Mouse (Mus musculus): ENCODE results near the gene Spsb1. TPM values are rescaled to one million over a fixed set of nuclear protein-coding genes. Genes with fewer than 3 reads are reported as not detected.

Spsb1 gene
- polyA plus RNA-seq, 1 experiment from 2014 or later: 19.2 TPM

- TF ChIP-seq EP300 (IDR thresholded peaks at IDR 0.05) (peak; percentile 48; the same call in 1 of the 2 replicates), CTCF (IDR thresholded peaks at IDR 0.05) (peak; percentile 30)
- no peak overlapping the region for H3K9ac ChIP-seq (replicated peaks; ENCODE audit: low read depth)
- H3K27me3 ChIP-seq (replicated peaks; ENCODE audit: insufficient read depth, low read length): peaks cover 5% of the 10 kb centered on the region; the same call in 1 of the 2 replicates
- H3K4me3 ChIP-seq (ENCODE audit: low read depth, low read length): no peak overlapping the region
- ATAC-seq (peak; percentile 34), DNase-seq (ENCODE audit: low spot score) (peak; percentile 90)
- H3K27ac ChIP-seq (ENCODE audit: low read length): no peak overlapping the region
- 70% methylated on average over 13 of the region's 13 CpGs for WGBS
- no peak overlapping the region for H3K4me2 ChIP-seq (replicated peaks; ENCODE audit: low read depth, low read length)
- peaks cover 14% of the 10 kb centered on the region; the same call in 1 of the 2 replicates for H3K4me1 ChIP-seq (ENCODE audit: insufficient read depth, low read depth, low read length)
- no peaks in the 10 kb centered on the region for H3K36me3 ChIP-seq (ENCODE audit: insufficient read depth, low read length)
- no peaks in the 10 kb centered on the region for H3K9me3 ChIP-seq (ENCODE audit: low read length)
Observed at GRCm38 (mm10) chr4:149951201-149951600, 3.6 kb downstream of the Spsb1 start.

DNA sequence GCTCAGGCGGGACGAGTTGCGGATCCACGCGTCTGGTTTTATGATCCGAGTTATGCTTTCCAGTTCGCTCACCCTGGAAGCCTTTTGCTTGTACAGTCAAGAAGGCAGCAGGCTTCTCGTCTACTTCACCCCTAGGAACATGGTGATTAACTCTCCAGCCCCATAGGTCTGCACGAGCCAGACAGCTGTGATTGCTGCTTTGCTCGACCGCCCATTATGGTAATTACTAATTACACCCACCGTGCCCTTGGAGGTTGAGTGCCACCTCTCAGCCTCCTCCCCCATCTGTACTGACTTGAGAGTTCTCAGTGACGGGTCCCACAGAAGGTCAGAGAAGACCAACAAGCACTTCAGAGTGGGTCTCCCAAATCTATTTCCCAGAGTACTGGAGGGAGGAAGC lies 5.2 kb downstream of the Spsb1 start:
- H3K27ac ChIP-seq (ENCODE audit: low read length): no peak overlapping the region
- no peak overlapping the region for H3K4me2 ChIP-seq (replicated peaks; ENCODE audit: low read depth, low read length)
- no peaks in the 10 kb centered on the region for H3K9me3 ChIP-seq (ENCODE audit: low read length)
- no peaks in the 10 kb centered on the region for H3K36me3 ChIP-seq (ENCODE audit: insufficient read depth, low read length)
- no peak for TF ChIP-seq EP300 (IDR thresholded peaks at IDR 0.05)
- TF ChIP-seq CTCF (IDR thresholded peaks at IDR 0.05): no peak
- WGBS: 85% methylated on average over 13 of the region's 13 CpGs
- ATAC-seq (no peak), DNase-seq (ENCODE audit: low spot score) (no peak)
- H3K9ac ChIP-seq (replicated peaks; ENCODE audit: low read depth): no peak overlapping the region
- no peaks in the 10 kb centered on the region for H3K27me3 ChIP-seq (replicated peaks; ENCODE audit: insufficient read depth, low read length)
- no peak overlapping the region for H3K4me3 ChIP-seq (ENCODE audit: low read depth, low read length)
- peaks cover 9% of the 10 kb centered on the region; the same call in 1 of the 2 replicates for H3K4me1 ChIP-seq (ENCODE audit: insufficient read depth, low read depth, low read length)

DNA sequence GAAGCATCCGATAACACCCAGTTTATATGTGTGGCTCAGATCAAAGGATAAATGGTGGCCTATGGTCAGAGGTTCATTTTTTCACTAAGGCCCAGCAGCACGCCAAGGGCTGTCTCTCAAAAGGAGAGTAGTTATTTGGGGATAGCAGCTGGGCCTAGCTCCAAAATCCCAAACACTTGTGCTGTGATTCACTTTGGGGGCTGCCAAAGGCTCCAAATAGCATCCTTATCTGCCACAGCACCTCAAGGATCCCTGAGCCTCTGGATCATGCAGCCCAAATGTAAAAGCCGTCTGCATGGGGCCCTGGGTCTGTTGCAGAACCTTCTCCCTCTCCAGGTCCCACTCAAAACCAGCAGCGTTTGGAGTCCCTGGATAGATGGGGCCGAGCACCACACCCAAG lies 6.7 kb downstream of the Spsb1 start:
- H3K9ac ChIP-seq (replicated peaks; ENCODE audit: low read depth): no peak overlapping the region
- H3K27me3 ChIP-seq (replicated peaks; ENCODE audit: insufficient read depth, low read length): no peaks in the 10 kb centered on the region
- H3K36me3 ChIP-seq (ENCODE audit: insufficient read depth, low read length): no peaks in the 10 kb centered on the region
- no peaks in the 10 kb centered on the region for H3K9me3 ChIP-seq (ENCODE audit: low read length)
- TF ChIP-seq CTCF (IDR thresholded peaks at IDR 0.05) (no peak), EP300 (IDR thresholded peaks at IDR 0.05) (no peak)
- no peak overlapping the region for H3K4me3 ChIP-seq (ENCODE audit: low read depth, low read length)
- H3K27ac ChIP-seq (ENCODE audit: low read length): no peak overlapping the region
- peaks cover 8% of the 10 kb centered on the region; the same call in 1 of the 2 replicates for H3K4me1 ChIP-seq (ENCODE audit: insufficient read depth, low read depth, low read length)
- ATAC-seq (no peak), DNase-seq (ENCODE audit: low spot score) (no peak)
- H3K4me2 ChIP-seq (replicated peaks; ENCODE audit: low read depth, low read length): no peak overlapping the region
- 64% methylated on average over 5 of the region's 5 CpGs for WGBS

DNA sequence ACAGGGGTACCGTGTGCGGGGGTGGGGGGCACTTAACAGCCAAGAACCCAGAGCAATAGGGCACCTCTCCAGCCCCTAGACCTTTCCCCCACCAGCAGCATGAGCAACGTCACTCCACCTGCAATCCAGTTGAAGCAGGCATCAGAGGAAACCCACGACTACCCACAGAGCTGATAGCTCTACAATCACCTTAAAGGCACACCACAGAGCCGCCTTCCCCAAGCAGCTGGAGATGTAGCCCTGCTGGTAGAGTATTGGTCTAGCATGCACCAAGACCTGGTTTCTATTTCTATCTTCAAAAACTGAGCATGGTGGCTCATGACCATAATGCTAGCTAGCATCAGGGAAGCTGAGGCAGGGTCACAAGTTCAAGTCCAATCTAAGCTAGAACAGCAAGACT lies 7.4 kb downstream of the Spsb1 start:
- Histone ChIP-seq H3K9me3 (ENCODE audit: low read length) (no peaks in the 10 kb centered on the region), H3K4me2 (replicated peaks; ENCODE audit: low read depth, low read length) (no peak overlapping the region), H3K27me3 (replicated peaks; ENCODE audit: insufficient read depth, low read length) (no peaks in the 10 kb centered on the region), H3K36me3 (ENCODE audit: insufficient read depth, low read length) (no peaks in the 10 kb centered on the region), H3K4me3 (ENCODE audit: low read depth, low read length) (no peak overlapping the region), H3K27ac (ENCODE audit: low read length) (no peak overlapping the region), H3K4me1 (ENCODE audit: insufficient read depth, low read depth, low read length) (peaks cover 2% of the 10 kb centered on the region; the same call in 1 of the 2 replicates), H3K9ac (replicated peaks; ENCODE audit: low read depth) (no peak overlapping the region)
- TF ChIP-seq CTCF (IDR thresholded peaks at IDR 0.05) (no peak), EP300 (IDR thresholded peaks at IDR 0.05) (no peak)
- no peak for ATAC-seq
- DNase-seq (ENCODE audit: low spot score): no peak
- WGBS: 82% methylated on average over 5 of the region's 5 CpGs

DNA sequence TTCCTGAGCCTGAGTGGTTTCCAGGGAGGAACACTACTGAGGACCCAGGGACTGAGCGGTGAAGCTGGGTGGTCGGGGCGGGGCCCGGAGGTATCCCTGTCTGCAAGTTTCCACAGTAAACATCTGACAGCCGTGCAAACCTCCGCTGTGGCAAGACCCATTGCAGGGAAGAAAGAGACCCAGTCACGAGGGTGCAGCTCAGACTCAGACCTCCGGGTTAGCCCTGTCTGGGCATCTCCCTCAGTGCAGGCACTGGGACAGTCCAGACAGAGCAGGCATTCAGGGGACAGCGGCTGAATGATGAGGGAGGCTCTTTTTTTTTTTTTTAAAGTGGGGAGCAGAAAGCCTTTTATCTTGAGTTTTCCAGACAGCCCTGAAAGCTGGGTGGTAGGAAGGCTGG lies 9.6 kb downstream of the Spsb1 start:
- WGBS: 32% methylated on average over 9 of the region's 9 CpGs
- DNase-seq (ENCODE audit: low spot score): no peak

GRCm38 (mm10) chr4:149944214-149944613 lies 10.6 kb downstream of the Spsb1 start:
- Histone ChIP-seq H3K4me3 (ENCODE audit: low read depth, low read length) (no peak overlapping the region), H3K9ac (replicated peaks; ENCODE audit: low read depth) (no peak overlapping the region), H3K4me1 (ENCODE audit: insufficient read depth, low read depth, low read length) (peaks cover 2% of the 10 kb centered on the region; the same call in 1 of the 2 replicates), H3K9me3 (ENCODE audit: low read length) (no peaks in the 10 kb centered on the region), H3K27me3 (replicated peaks; ENCODE audit: insufficient read depth, low read length) (no peaks in the 10 kb centered on the region), H3K4me2 (replicated peaks; ENCODE audit: low read depth, low read length) (no peak overlapping the region), H3K36me3 (ENCODE audit: insufficient read depth, low read length) (no peaks in the 10 kb centered on the region), H3K27ac (ENCODE audit: low read length) (no peak overlapping the region)
- DNase-seq (ENCODE audit: low spot score): no peak
- no peak for ATAC-seq
- TF ChIP-seq CTCF (IDR thresholded peaks at IDR 0.05): no peak
- TF ChIP-seq EP300 (IDR thresholded peaks at IDR 0.05): no peak
- 66% methylated on average over 12 of the region's 12 CpGs for WGBS

More for the DNA sequence above, 9.6 kb downstream of the Spsb1 start:
- Histone ChIP-seq H3K27me3 (replicated peaks; ENCODE audit: insufficient read depth, low read length) (no peaks in the 10 kb centered on the region), H3K4me3 (ENCODE audit: low read depth, low read length) (no peak overlapping the region), H3K4me1 (ENCODE audit: insufficient read depth, low read depth, low read length) (no peaks in the 10 kb centered on the region; the same call in 1 of the 2 replicates), H3K9me3 (ENCODE audit: low read length) (no peaks in the 10 kb centered on the region), H3K9ac (replicated peaks; ENCODE audit: low read depth) (no peak overlapping the region), H3K27ac (ENCODE audit: low read length) (no peak overlapping the region), H3K4me2 (replicated peaks; ENCODE audit: low read depth, low read length) (no peak overlapping the region), H3K36me3 (ENCODE audit: insufficient read depth, low read length) (no peaks in the 10 kb centered on the region)
- TF ChIP-seq CTCF (IDR thresholded peaks at IDR 0.05) (no peak), EP300 (IDR thresholded peaks at IDR 0.05) (no peak)
- ATAC-seq: no peak

Measured in lung, postnatal 0 days (tissue).